Mouse (Mus musculus) forelimb bud, embryonic 11.5 days (tissue): ENCODE data around the gene Slc19a2.

Experiments
- DNase-seq: peaks from one replicate; pipeline ENCODE4 v3.0.0-alpha.2; 2012; ENCODE audit warnings: low read depth, low spot score

Gene Slc19a2

DNA sequence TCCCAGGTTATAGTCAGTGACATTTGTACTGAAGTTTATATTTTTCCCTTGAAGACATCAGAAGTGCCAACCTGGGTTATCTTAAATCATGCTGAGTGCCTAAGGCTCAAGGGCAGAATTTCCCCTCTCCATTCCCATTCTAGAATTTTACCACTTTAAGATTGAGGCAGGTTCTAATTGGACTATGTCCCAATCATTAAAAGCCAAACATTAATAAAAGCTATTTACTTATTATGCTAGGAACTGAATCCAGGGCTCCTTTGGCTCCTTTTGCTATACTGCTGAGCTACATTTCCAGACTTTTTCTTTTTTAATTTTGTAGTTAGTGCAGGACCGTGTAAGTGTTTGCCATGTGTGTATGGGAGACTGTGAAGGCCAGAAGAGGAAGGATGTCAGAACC, 2.6 kb downstream of the Slc19a2 start:
- DNase-seq = no peak

DNA sequence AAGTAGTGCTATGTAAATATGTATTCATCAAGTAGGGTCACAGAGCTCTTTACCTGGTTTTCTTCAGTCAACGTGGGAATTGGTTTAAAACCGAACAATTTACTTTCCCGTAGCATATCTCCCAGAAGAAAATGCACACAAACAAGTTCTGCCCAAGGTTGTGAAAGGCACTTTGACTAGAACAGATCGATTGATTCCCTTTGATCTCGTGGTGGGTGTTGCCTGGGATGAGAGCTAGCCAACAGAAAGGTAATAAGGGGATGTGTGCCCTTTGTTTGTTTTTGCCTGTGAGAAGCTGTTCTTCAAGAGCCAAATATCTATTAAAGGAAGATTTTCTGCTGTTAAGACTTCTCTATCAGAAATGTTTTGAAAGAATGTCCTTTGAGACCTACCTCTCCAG, 3.7 kb downstream of the Slc19a2 start:
- DNase-seq = no peak

DNA sequence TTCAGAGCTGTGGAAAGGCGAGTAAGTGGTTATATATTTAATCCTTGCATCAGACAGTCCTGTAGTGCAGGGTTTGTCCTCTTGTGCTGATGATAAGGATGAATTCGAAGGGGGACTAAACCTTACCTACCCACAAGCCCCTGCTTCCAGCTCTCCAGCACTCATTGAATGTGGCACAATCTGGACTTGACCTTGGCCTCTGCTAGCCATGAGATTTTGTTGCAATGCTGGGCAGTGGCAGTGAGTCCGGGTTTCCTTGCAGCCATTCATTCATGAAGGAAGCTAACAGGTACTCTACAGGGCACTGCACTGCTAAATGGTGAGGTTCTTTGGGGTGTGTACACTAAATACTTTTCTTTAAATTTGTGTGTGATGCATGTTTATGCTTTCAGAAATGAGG, 6.0 kb downstream of the Slc19a2 start:
- no peak for DNase-seq

DNA sequence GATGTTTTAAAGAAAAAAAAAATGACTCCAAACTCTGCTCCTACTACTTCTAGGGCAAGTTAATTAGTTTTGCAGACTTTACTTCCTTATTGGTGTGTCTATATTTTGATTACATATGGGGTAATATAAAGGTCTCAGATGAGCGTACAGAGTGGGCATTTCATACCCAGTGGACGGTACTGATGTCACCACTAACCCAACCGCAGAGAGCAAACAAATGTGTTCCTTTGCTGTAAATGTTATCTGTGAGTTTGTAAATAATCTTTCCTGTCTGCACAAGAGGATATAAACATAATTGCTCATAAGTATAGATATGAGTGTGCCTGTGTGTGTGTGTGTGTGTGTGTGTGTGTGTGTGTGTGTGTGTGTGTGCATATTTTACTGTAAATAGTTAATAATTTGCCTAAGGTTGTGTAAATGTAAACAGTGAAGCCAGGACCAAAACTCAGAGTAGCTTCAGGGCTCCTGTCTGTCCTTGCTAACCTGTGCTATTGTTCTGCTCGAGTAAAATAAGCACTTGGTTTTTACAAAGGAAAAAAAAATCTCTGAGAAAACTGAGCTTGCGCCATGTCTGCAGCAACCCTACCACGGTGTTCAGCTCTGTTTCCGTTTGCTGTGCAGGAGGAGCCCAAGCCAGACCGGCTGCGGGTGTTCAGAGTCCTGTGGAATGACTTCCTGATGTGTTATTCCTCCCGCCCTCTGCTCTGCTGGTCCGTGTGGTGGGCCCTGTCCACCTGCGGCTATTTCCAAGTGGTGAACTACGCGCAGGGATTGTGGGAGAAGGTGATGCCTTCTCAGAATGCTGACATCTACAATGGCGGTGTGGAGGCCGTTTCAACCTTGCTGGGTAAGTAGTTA, 11.6 kb downstream of the Slc19a2 start:
- no peak for DNase-seq

DNA sequence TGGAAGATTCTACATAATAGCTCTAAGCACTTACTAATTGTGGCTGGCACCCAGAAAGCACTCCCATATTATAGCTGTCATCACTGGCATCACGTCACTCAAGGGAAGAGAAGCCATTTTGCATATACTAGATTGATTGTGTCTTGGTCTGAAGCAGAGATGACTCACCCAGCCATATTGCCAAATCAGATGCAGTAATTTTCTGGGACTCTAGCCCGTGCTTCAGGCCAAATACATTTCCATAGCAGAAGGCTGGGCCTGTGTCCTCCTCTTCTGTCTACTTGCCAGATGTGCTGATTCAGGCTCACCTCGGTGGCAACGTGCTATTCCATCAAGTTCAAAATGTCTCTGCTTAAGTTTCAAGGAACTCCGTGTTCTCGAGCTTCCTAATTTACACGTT, 12.7 kb downstream of the Slc19a2 start:
- no peak for DNase-seq

DNA sequence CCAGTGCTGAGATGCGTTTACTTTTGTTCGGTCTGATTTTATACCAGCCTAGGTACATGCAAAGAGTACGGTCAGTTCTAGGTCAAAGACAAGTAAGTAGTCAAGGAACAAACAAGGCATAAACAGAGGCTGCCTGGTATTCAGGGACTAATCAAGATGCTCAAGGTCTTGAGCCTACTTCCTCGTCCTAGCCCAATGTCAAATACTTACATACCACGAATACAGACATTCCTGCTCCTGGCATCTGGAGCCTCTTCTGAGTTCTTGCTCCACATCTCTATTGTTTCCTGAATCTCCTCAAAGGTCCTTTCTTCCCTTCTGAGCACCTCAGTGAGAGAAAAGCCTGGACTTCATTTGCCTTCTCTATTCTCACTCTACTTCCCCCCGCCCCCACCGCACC, 22.1 kb downstream of the Slc19a2 start:
- no peak for DNase-seq

DNA sequence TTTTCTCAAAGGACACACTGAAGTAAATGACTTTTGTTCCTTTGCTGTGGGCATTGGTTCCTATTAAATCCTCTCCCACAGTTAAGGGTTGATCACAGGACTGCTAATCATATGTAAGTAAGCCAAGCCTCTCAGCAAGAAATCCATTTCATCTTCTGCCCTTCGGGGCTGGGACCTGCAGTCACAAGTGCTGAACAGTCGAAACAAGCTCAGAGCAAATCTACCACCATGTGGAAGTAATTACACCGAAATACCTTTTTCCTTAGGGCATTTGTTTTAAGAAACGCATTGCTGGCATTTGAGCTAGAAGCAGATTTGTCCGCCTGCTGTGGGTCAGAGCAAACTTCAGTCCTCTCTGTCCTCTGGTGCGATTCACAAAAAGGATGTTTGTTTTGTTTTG, 24.8 kb downstream of the Slc19a2 start:
- peak; percentile 81 for DNase-seq

DNA sequence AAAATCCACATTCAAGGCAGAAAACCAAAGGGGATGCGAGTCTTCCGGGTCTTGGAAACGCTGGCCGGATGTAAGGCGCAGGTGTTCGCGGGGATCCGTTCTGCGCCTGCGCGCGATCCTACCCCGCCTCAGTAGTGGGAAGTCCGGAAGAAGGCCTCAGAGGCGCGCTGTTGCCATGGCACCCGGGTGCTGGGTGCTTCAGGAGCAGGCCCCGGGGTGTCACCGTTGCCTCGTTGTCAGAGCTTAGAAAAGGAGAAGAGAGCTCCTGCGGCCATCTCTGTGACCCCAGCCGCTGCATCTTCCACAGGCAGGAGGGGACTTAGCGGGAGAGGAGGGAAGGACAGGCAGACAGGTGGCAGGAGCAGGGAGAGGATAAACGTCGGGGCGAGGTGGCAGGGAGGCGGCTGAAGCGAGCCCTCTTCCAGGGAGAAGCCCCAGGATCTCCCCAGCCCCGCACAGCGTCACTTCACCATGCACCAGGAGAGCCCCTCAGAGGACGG, 26.7 kb downstream of the Slc19a2 start, which contains the start of gene Ccdc181:
TSS of gene Ccdc181 (plus strand) at position 131 of the 500 bp plus-strand sequence.
- DNase-seq = peak; percentile 87

DNA sequence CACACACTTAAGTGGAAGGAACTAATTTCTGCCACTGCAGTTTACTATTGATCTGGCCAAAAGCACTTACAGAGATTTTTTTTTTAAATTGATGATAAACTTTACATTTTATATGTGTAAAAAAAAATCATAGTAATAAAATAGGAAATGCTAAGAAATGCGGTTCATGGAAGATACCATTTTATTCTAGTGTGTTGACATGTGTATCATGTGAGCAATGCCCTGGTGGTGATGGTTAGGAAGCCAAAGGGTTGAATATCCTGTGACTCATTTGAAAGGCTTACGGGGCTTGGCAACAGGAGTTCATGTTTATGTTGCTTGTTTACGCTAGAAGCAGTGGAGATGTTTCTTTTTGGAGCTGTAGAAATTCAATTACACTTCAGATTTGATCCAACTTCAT, 27.7 kb downstream of the Slc19a2 start:
- DNase-seq = no peak

DNA sequence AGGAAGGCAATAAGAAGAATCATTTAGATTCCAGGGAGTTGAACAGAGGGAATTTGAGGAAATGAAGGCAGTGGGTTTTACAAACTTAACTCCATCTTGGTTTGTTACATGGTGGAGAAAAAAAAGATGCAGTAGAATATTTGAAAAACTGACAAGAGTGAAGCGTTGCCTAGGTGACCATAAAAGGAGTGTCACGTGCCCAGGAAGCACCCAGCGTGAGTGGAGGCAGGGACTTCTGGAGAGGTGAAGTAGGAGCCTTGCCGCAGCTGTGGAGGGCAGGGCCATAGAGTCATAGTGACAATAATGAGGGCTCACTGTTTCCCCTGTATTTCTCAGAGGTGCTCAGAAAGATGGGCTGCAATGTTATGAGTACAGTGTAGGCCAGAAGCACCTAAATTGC, 30.5 kb downstream of the Slc19a2 start:
- DNase-seq = no peak

DNA sequence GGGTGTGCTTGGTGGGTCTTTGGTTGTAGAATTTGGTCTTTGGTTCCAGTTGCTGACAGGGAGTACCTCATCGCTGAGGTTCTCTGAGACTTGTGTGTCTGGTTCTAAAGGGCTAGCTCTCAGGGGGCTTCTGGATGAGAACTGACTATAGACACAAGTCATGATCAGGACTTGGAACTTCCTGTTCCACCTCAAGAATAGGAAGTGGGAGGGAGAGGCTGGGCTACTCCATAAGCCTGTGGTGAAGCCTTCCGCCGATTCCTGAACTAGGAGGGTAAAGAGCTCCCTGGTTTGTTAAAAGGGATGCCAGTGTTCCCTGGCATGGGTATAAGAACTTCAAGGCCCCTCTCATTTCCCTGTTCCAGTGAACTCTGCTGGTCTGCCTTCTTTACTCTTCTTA, 35.2 kb downstream of the Slc19a2 start:
- no peak for DNase-seq

DNA sequence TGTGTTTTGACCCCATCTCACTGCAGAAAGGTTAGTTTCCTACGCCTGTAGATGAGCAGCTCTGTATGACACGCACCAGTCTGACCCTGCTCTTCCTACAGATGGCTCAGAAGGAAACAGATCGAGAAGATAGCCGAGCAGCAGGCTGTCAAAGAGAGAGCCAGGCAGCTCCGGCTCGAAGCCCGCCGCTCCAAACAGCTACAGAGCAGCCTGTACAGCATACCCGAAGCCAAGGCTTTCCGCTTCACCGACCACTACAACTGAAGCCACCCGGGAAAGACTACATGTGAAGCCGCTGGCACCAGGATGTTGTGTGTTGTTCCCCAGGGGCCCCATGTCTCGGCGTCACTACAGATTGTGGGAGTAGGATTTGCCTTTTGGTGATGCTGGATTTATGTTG, 38.6 kb downstream of the Slc19a2 start:
- DNase-seq = no peak

DNA sequence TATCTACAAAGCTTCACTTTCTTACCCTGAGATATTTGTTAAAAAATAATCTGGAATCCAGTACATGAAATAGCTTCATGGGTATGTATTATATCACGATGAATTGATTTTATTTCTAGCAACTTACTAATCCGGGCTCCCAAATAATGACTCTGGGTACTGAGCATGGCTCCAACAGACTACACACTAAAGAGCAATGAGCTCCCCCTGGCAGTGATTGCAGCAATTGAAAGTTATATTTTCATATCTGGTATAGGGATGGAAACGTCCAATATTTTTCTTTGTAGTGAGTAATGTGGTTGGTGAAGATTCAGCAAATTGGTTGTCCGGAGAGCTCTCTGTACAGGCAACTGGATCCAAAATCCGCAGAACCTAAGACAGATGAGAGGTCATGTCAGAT, 43.2 kb downstream of the Slc19a2 start:
- DNase-seq = no peak

DNA sequence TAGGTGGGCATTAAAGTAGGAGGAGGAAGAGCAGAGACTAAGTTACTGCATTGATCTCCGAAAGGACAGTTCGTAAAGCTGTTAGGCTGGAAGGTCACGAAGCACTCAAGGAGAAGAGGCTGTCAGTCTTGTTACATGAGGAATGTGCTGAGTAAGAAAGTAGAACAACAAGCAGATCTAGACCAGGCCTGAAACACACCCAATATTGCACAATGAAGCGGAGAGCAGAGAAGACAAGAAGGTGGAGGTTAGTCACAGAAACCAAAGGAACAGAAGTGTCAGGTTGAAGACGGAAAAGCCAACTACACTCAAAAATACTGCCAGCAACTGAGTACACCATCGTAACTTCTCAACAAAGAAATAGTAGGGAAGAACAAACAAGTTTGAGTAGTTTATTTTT, 45.2 kb downstream of the Slc19a2 start:
- no peak for DNase-seq

DNA sequence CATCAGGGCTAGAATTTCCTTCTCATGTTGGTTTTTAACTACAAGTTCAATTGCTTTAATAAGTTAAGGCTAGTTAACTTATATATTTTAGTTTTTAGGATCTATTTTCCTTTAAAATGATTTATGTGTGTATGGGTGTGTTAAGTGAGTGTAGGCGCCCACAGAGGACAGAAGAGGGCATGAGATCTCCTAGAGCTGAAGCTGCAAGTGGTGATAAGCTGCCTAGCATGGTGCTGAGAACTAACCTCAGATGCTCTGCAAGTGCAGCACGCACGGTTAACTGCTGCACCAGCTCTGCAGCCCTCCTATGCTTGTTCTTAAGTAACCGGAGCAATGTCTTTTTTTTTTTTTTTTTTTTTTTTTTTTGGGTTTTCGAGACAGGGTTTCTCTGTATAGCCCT, 47.6 kb downstream of the Slc19a2 start:
- no peak for DNase-seq

DNA sequence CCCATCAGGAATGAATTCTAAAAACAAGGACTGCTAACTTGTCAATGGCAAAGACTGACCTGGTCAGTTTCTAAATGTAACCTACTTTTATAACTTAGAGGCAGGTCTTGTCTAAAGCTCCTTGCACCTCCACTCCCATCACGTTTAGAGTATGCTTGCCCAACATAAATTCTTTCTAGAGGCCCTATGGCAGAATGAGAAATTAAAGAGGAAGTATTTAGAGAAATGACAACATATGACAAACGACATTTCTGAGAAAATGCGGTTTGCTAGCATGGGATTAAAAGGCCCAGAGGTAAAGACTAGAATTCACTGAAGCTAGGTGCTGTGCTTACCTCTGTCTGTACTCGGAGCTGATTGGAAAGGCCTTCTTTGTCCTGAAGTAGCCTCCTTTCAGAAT, 53.1 kb downstream of the Slc19a2 start:
- no peak for DNase-seq

DNA sequence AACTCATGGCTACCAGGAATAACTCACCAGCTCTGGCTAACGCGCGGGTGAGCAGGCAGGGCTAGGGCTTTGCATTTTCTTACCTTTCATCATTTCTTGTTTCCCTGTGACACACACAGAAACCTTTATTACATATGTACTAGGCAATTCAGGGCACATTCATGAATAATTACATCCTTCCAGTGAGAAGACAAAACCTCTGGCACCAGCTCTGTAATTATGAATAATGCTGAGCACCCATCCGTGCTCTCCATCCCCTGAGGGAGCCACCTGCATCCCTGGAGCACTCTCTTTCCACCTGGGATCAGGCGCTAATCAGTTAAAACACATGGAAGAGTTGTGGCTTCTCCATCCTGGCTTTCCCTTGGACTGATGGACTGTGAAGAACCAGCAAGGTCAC, 55.0 kb downstream of the Slc19a2 start, which contains the start of gene Nme7:
TSS of gene Nme7 (plus strand) at position 301 of the 400 bp plus-strand sequence.
- DNase-seq = no peak

DNA sequence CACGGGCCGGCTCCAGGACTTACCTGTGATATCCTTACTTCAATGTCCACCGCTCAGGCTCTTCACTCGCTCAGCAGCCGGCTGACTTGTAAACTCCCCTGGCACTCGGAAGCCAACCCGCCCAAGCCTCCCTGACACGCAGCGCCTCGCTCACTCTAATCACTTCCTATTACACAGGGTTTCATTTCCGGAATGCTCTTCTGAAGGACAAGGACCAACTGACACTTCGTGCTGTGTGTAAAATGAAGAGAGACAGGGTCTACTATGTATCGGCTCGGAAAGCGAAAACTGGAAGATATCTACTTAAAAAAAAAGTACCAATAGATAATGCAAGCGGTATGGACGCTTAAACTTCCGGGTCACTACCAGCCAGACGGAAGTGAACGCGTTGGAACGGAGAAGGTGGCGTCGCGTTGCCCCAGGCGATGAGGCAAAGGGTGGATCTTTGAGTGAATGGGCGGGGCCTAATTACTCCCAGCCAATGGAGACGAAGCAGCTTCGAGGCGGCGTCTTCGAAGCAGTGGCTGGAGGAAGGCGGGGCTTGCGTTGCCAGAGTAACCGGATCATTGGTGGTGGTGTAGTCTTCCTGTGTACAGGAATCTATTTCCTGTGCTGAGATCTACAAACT, 58.4 kb downstream of the Slc19a2 start, which contains the start of gene Blzf1:
TSS of gene Blzf1 (minus strand) at position 366 of the 628 bp plus-strand sequence.
- peak; percentile 98 for DNase-seq

DNA sequence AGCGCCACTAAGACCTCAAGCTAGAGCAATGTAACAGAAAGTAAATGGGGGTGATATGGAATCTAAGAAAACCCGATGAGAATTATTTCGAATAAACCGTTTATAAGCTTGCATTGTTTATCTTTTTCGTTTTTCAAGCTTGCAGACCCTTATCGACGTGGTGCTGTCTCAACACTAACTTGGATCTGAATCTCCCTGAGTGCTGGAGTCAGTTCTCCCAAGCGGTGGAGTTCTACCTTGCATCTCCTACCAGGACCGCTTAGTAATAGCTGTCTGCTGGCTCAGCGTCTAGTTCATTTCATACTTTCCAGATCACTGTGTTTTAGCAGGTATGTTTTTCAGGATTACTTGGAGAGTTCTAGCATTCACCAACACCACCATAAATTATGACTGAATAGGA, 59.1 kb downstream of the Slc19a2 start:
- no peak for DNase-seq

DNA sequence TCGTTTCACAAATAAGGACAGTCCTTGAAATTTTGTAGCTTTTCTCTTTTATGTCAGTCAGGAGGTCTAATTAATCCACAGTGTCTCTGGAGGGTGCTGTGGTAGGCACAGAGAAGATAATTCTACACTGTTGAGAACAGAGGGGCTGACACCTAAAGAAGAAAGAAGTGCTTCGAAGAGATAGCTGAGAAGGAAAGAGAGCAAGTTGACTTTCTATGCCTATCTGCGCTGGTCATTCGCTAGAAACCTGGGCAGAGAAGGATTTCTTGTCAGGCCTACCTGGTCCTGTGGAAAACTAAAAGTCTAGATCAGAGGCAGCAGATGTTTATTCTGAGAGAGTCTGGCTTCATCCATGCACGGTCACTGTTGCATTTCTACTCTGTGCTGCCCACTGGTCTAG, 65.2 kb downstream of the Slc19a2 start:
- DNase-seq = no peak
